Mouse (Mus musculus): ENCODE measurements around the gene Atp2b1. TPM values are rescaled to one million over a fixed set of nuclear protein-coding genes. Genes with fewer than 3 reads are reported as not detected.

Atp2b1 gene
- polyA plus RNA-seq, 1 experiment from 2014 or later = 171 TPM

DNA sequence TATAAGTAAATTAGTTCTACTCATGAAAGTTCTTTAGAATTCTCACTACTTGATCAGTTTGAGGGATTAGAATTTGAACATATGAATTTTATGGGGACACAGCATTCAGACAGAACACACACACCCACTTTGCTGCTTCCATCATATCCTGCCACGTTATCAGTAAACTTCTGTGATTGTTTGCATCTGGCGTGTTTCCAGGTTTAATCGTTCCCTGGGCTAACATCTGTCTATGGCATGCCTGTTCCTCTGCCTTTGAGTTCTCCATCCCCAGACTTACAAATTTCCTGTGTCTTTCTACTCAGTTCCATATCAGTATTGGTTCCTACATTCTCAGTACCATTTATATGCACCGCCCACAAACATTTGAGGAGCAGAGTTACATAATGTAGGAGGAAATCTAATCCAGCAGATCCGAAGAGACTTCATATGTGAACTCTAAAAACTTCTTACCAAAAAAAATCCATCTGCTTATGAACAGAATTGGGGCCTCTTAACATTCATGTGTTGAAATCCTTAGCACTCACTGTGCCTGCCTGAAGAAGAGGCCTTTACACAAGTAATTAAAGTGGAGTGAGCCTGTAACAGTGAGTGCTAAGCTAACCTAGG is 7.2 kb upstream of the Atp2b1 start:
- Histone ChIP-seq H3K4me3 (ENCODE audit: low read depth, low read length) (no peak overlapping the region), H3K27ac (ENCODE audit: low read depth) (no peak overlapping the region), H3K36me3 (ENCODE audit: control insufficient read depth, insufficient read depth, low read length) (no peaks in the 10 kb centered on the region), H3K9ac (ENCODE audit: low read length) (no peak overlapping the region), H3K27me3 (replicated peaks; ENCODE audit: control insufficient read depth, insufficient read depth, low read length) (no peaks in the 10 kb centered on the region), H3K4me2 (ENCODE audit: low read length) (no peak overlapping the region), H3K4me1 (replicated peaks; ENCODE audit: control insufficient read depth, insufficient read depth, low read length) (no peaks in the 10 kb centered on the region), H3K9me3 (ENCODE audit: control insufficient read depth, low read length) (no peaks in the 10 kb centered on the region)
- 54% methylated on average over 5 of the region's 5 CpGs for WGBS
- ATAC-seq (replicated peaks; ENCODE audit: low FRiP score, low TSS enrichment, low read depth) (no peak), DNase-seq (ENCODE audit: low spot score) (no peak)

DNA sequence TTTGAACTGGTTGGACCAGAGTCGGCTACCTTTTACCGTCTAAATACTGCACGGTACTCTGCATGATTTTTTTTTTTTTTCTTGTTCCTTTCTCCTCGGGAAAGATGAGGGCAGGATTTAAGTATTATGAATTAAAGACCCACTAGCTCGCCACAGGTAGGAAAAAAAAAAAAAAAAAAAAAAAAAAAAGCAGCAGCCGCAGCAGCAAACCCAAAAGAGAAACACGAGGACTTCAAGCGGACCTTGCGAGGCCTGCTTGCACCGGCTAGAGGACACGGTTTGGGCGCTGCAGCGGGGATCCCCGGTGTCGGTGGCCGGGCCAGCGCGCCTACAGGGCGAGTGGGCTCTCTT is 621 bp upstream of the Atp2b1 start:
- Histone ChIP-seq H3K36me3 (ENCODE audit: control insufficient read depth, insufficient read depth, low read length) (no peaks in the 10 kb centered on the region), H3K27me3 (replicated peaks; ENCODE audit: control insufficient read depth, insufficient read depth, low read length) (no peaks in the 10 kb centered on the region), H3K9ac (ENCODE audit: low read length) (peak overlapping the region; percentile 97), H3K9me3 (ENCODE audit: control insufficient read depth, low read length) (no peaks in the 10 kb centered on the region), H3K4me1 (replicated peaks; ENCODE audit: control insufficient read depth, insufficient read depth, low read length) (peaks cover 9% of the 10 kb centered on the region; the same call in 1 of the 2 replicates), H3K27ac (ENCODE audit: low read depth) (peak overlapping the region; percentile 99), H3K4me2 (ENCODE audit: low read length) (peak overlapping the region; percentile 58), H3K4me3 (ENCODE audit: low read depth, low read length) (peak overlapping the region; percentile 77)
- under 1% methylated on average over 19 of the region's 19 CpGs for WGBS
- ATAC-seq (replicated peaks; ENCODE audit: low FRiP score, low TSS enrichment, low read depth) (no peak), DNase-seq (ENCODE audit: low spot score) (no peak)

DNA sequence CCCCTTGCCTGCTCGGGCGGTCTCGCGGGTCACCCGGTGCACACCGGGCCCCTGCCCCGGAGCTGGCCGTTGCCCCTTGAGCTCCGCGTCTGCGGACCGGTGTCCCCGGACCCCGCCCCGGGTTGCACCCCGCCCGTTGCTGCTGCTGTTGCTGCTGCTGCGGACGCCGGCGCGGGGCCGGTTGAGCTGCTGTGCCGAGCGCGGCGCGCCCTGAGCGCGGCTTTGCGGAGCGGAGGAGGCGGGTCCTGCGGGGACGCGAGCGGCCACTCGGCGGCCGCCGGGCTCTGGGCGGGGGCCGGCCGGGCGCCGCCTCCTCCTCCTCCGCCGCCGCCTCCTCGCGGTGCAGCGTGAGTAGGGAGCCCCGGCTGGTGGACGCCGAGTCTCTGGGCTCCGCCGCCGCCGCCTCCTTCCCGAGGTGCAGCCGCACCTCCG is 620 bp downstream of the Atp2b1 start:
- ATAC-seq (replicated peaks; ENCODE audit: low FRiP score, low TSS enrichment, low read depth) = peak; percentile 82
- DNase-seq (ENCODE audit: low spot score) = peak; percentile 88
- Histone ChIP-seq H3K27me3 (replicated peaks; ENCODE audit: control insufficient read depth, insufficient read depth, low read length) (no peaks in the 10 kb centered on the region), H3K4me1 (replicated peaks; ENCODE audit: control insufficient read depth, insufficient read depth, low read length) (peaks cover 9% of the 10 kb centered on the region; the same call in 1 of the 2 replicates), H3K36me3 (ENCODE audit: control insufficient read depth, insufficient read depth, low read length) (no peaks in the 10 kb centered on the region), H3K27ac (ENCODE audit: low read depth) (peak overlapping the region; percentile 99), H3K4me3 (ENCODE audit: low read depth, low read length) (peak overlapping the region; percentile 77), H3K4me2 (ENCODE audit: low read length) (peak overlapping the region; percentile 77), H3K9ac (ENCODE audit: low read length) (peak overlapping the region; percentile 97), H3K9me3 (ENCODE audit: control insufficient read depth, low read length) (no peaks in the 10 kb centered on the region)
- WGBS = under 1% methylated on average over 41 of the region's 62 CpGs

DNA sequence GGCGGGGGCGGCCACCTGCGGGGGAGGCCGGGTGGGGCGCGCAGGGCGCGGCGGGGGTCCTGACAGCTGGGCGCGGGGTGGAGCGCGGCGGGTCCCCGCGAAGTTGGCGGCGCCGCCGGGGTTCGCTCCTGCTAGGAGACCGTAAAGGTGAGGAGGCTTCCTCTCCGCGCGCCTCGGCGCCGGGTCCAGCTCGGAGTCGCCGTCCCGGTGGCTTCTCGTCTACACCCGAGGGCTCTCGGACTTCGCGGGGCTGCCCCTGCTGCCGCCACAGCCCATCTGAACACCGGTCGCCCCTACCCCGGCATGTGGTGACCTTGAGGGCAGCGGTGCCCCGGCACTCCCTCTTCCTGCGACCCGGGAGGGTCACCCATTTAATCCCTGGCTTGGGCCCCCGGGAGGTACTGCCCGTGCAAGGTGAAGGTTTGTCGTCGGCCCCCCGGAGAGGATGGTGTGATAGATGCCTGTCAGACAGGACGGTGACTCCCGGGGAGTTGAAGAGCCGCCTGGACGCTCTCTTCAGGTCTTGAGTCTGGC is 1.3 kb downstream of the Atp2b1 start:
- H3K9ac ChIP-seq (ENCODE audit: low read length) = peak overlapping the region; percentile 97
- no peaks in the 10 kb centered on the region for H3K36me3 ChIP-seq (ENCODE audit: control insufficient read depth, insufficient read depth, low read length)
- H3K9me3 ChIP-seq (ENCODE audit: control insufficient read depth, low read length) = no peaks in the 10 kb centered on the region
- peak overlapping the region; percentile 77 for H3K4me3 ChIP-seq (ENCODE audit: low read depth, low read length)
- peak overlapping the region; percentile 99 for H3K27ac ChIP-seq (ENCODE audit: low read depth)
- peak overlapping the region; percentile 77 for H3K4me2 ChIP-seq (ENCODE audit: low read length)
- no peaks in the 10 kb centered on the region for H3K27me3 ChIP-seq (replicated peaks; ENCODE audit: control insufficient read depth, insufficient read depth, low read length)
- WGBS = under 1% methylated on average over 50 of the region's 54 CpGs
- peaks cover 9% of the 10 kb centered on the region; the same call in 1 of the 2 replicates for H3K4me1 ChIP-seq (replicated peaks; ENCODE audit: control insufficient read depth, insufficient read depth, low read length)
- ATAC-seq (replicated peaks; ENCODE audit: low FRiP score, low TSS enrichment, low read depth) = peak; percentile 4; the same call in 1 of the 2 replicates
- DNase-seq (ENCODE audit: low spot score) = peak; percentile 72

DNA sequence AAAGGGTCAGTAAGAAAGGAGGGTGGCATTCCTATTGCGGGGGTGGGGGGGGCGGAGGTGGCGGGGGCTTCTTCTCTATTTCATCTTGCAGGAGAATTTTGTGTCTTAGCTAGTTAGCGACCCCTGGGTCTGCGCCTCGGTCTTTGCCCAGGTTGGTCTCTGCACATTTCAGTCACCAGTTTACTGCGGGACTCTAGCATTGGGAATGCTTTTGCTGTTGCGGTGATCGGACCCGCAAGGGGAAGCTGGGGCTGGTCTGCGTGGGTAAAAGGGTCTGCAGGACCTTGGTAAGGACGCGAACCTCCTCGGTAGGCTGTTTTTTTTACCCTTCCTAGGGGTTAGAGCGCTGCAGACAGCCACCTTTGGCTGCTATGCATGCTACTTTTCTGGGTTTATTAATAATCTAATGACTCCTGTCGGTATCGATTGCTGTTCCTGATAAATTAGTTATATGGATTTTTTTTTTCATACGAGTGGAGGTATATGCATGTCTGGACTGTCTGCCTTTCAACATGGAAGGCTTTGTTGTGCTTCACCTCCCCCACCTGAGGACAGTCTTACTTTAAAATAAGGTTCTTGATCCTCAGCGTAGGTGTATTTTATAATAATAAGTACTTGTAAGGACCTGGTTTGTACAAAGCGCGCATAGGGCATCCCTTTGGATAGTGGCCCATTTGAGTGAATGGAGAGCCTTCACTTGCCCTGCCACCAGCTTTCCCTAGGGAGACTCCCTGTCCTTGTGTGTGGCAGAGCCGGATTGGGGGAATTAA is 2.0 kb downstream of the Atp2b1 start:
- Histone ChIP-seq H3K4me1 (replicated peaks; ENCODE audit: control insufficient read depth, insufficient read depth, low read length) (peaks cover 11% of the 10 kb centered on the region; the same call in 1 of the 2 replicates), H3K4me3 (ENCODE audit: low read depth, low read length) (peak overlapping the region; percentile 77), H3K4me2 (ENCODE audit: low read length) (peak overlapping the region; percentile 77), H3K27me3 (replicated peaks; ENCODE audit: control insufficient read depth, insufficient read depth, low read length) (no peaks in the 10 kb centered on the region), H3K9me3 (ENCODE audit: control insufficient read depth, low read length) (no peaks in the 10 kb centered on the region), H3K27ac (ENCODE audit: low read depth) (no peak overlapping the region), H3K36me3 (ENCODE audit: control insufficient read depth, insufficient read depth, low read length) (no peaks in the 10 kb centered on the region), H3K9ac (ENCODE audit: low read length) (peak overlapping the region; percentile 97)
- DNase-seq (ENCODE audit: low spot score) (peak; percentile 71), ATAC-seq (replicated peaks; ENCODE audit: low FRiP score, low TSS enrichment, low read depth) (no peak)
- WGBS = 8% methylated on average over 22 of the region's 22 CpGs

DNA sequence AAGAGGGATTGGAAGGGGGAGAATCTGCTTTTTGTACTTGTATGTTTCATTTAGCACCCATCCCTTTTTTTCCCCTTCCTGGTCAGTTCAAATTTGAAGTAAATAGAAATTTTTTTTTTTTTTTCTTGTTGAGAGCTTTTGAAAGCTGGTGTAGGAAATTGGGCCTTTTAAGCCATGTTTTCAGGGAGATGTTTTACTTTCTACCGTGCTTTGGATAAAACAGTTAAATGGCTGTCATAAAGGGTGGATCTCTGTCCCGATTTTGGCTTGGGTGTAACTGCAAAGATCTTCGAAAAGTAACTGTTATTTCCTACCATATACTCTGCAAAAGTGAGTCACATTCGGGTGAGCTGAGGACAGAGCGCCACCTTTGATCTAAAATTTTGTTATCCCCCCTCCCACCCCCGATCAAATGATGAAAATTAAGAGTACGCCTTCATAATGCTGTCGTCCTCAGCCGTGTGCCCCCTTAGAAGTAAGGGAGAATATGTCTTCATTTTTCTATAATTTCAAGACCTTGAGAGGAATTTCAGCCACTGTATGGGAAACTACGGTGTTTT is 2.7 kb downstream of the Atp2b1 start:
- peak overlapping the region; percentile 77 for H3K4me3 ChIP-seq (ENCODE audit: low read depth, low read length)
- H3K9ac ChIP-seq (ENCODE audit: low read length) = peak overlapping the region; percentile 97
- no peaks in the 10 kb centered on the region for H3K27me3 ChIP-seq (replicated peaks; ENCODE audit: control insufficient read depth, insufficient read depth, low read length)
- DNase-seq (ENCODE audit: low spot score) (no peak), ATAC-seq (replicated peaks; ENCODE audit: low FRiP score, low TSS enrichment, low read depth) (no peak)
- peaks cover 13% of the 10 kb centered on the region; the same call in 1 of the 2 replicates for H3K4me1 ChIP-seq (replicated peaks; ENCODE audit: control insufficient read depth, insufficient read depth, low read length)
- H3K9me3 ChIP-seq (ENCODE audit: control insufficient read depth, low read length) = no peaks in the 10 kb centered on the region
- peak overlapping the region; percentile 77 for H3K4me2 ChIP-seq (ENCODE audit: low read length)
- H3K36me3 ChIP-seq (ENCODE audit: control insufficient read depth, insufficient read depth, low read length) = no peaks in the 10 kb centered on the region
- 67% methylated on average over 10 of the region's 10 CpGs for WGBS
- H3K27ac ChIP-seq (ENCODE audit: low read depth) = no peak overlapping the region

DNA sequence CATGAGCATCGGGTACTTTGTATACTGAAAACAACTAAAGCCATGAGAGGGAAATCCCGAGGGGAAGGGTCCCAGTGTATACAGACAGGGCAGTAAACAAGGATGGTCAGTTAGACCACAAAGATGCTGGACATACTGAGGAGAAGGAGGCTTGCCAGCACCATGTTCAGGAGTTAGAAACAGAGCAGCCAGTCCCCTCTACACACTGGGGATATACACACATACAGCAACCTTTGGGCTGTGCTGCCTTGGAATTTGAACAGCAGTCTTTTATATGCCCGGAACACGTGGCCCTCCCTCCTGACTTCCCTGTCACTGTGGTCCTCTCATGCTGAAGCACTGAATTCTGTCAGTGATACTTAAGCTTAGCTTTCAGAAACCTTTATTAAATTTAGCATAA is 10.9 kb downstream of the Atp2b1 start:
- Histone ChIP-seq H3K27me3 (replicated peaks; ENCODE audit: control insufficient read depth, insufficient read depth, low read length) (no peaks in the 10 kb centered on the region), H3K9ac (ENCODE audit: low read length) (no peak overlapping the region), H3K4me2 (ENCODE audit: low read length) (no peak overlapping the region), H3K4me3 (ENCODE audit: low read depth, low read length) (no peak overlapping the region), H3K4me1 (replicated peaks; ENCODE audit: control insufficient read depth, insufficient read depth, low read length) (peaks cover 16% of the 10 kb centered on the region), H3K27ac (ENCODE audit: low read depth) (no peak overlapping the region), H3K36me3 (ENCODE audit: control insufficient read depth, insufficient read depth, low read length) (no peaks in the 10 kb centered on the region), H3K9me3 (ENCODE audit: control insufficient read depth, low read length) (no peaks in the 10 kb centered on the region)
- no peak for ATAC-seq (replicated peaks; ENCODE audit: low FRiP score, low TSS enrichment, low read depth)
- DNase-seq (ENCODE audit: low spot score) = no peak
- WGBS = 74% methylated on average over 4 of the region's 4 CpGs

DNA sequence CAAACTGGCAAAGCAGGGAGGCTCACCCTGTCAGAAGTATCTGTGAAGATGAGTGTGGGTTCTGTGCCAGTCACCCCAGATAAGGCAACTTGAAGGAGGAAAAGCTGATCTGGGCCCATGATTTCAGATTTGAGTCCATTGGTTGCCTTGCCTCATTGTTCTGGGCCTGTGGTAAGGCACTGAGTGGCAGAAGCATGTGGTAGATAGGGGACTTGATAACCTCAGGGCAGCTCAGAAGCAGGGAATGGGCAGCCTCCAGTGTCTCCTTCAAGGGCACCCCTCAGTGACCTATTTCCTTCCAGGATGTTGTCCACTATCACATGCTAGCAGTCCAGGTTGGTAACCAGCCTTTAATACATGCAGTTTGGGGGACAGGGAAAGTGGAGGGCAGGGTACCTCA is 12.8 kb downstream of the Atp2b1 start:
- Histone ChIP-seq H3K9ac (ENCODE audit: low read length) (no peak overlapping the region), H3K27me3 (replicated peaks; ENCODE audit: control insufficient read depth, insufficient read depth, low read length) (no peaks in the 10 kb centered on the region), H3K4me1 (replicated peaks; ENCODE audit: control insufficient read depth, insufficient read depth, low read length) (peaks cover 18% of the 10 kb centered on the region), H3K36me3 (ENCODE audit: control insufficient read depth, insufficient read depth, low read length) (no peaks in the 10 kb centered on the region), H3K4me3 (ENCODE audit: low read depth, low read length) (no peak overlapping the region), H3K4me2 (ENCODE audit: low read length) (no peak overlapping the region), H3K9me3 (ENCODE audit: control insufficient read depth, low read length) (no peaks in the 10 kb centered on the region), H3K27ac (ENCODE audit: low read depth) (no peak overlapping the region)
- DNase-seq (ENCODE audit: low spot score) (no peak), ATAC-seq (replicated peaks; ENCODE audit: low FRiP score, low TSS enrichment, low read depth) (no peak)
